Mouse (Mus musculus) neural tube, embryonic 14.5 days (tissue): Measurements from ENCODE around the gene Ccdc83. TPM values are rescaled to one million over a fixed set of nuclear protein-coding genes. Genes with fewer than 3 reads are reported as not detected.

ENCODE experiments used
- ATAC-seq: fragments of 200-750 bp; cut with Nextera tagmentation; 2 replicates; pipeline ENCODE4 v1.8.0; 2017; ENCODE audit warnings: low read depth, mild to moderate bottlenecking, moderate TSS enrichment, moderate library complexity
- H3K27ac ChIP-seq: fragments of 300-500 bp; sonication (generic); 2 replicates; pipeline ENCODE4 v1.5.1; 2014; ENCODE audit warnings: low read depth, mild to moderate bottlenecking, control low read depth, low read length, moderate library complexity, mixed read lengths
- H3K27me3 ChIP-seq: fragments of 300-500 bp; sonication (generic); 2 replicates; pipeline ENCODE4 v1.6.1; 2014; ENCODE audit warnings: low read length; ENCODE audit not compliant: control insufficient read depth, insufficient read depth
- H3K36me3 ChIP-seq: fragments of 300-500 bp; sonication (generic); 2 replicates; pipeline ENCODE4 v1.6.1; 2014; ENCODE audit warnings: low read length, mixed read lengths; ENCODE audit not compliant: control insufficient read depth, insufficient read depth
- H3K4me1 ChIP-seq: fragments of 300-500 bp; sonication (generic); 2 replicates; pipeline ENCODE4 v1.6.1; 2014; ENCODE audit warnings: low read length; ENCODE audit not compliant: control insufficient read depth, insufficient read depth
- H3K4me2 ChIP-seq: fragments of 300-500 bp; sonication (generic); 2 replicates; pipeline ENCODE4 v1.6.1; 2014; ENCODE audit warnings: mild to moderate bottlenecking, low read depth, low read length, control low read depth
- H3K4me3 ChIP-seq: fragments of 300-500 bp; sonication (generic); 2 replicates; pipeline ENCODE4 v1.5.1; 2014; ENCODE audit warnings: low read depth, low read length, control low read depth, mixed read lengths
- H3K9ac ChIP-seq: fragments of 300-500 bp; sonication (generic); replicated peaks from 2 replicates; pipeline ENCODE4 v1.6.1; 2014; ENCODE audit warnings: low read depth, mild to moderate bottlenecking, control low read depth, low read length, mixed read lengths
- H3K9me3 ChIP-seq: fragments of 300-500 bp; sonication (generic); 2 replicates; pipeline ENCODE4 v1.6.1; 2016; ENCODE audit warnings: low read length; ENCODE audit not compliant: control insufficient read depth
- WGBS: fragments of 180-500 bp; shearing (Covaris S2); extraction: QIAGEN DNeasy Blood & Tissue Kit; methylation state at CpG from one replicate; pipeline ENCODE4 v1.1.7; 2014; 5-methylcytosine and 5-hydroxymethylcytosine counted together
- polyA plus RNA-seq: library from polyadenylated mRNA; unstranded; fragments of >200 nt; fragmentation: Nextera tagmentation; extraction: Ambion mirVana; gene quantifications from 2 replicates; pipeline ENCODE4 v1.2.1, GENCODE M21; 2014

Gene Ccdc83
- polyA plus RNA-seq, 1 experiment from 2014 or later = not detected

DNA sequence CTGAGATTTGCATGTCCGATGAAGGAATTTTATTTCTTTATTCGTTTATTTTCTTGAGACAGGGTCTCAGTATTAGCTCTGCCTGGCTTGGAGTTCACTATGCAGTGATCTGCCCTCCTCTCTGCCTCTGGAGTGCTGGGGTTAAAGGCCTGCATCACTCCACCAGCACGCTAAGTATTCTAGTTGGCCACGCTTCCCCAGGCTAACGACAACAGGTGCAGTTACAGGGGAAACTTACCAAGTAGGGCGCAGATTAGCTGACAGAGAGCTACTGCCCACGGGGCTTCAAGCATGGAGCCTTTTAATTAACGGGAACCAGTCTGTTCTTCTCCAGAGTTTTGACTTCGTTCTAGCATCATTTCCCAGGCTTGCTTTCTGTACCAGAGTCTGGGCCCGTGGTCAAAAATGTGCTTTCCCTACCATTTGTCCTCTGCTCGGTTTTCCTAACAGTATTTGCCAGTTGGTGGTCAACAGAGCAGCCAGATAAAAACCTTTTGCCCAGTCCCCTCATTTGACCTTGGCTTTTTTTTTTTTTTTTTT is 9.1 kb upstream of the Ccdc83 start:
- H3K27ac ChIP-seq = no peak overlapping the region
- no peaks in the 10 kb centered on the region for H3K4me1 ChIP-seq
- no peaks in the 10 kb centered on the region for H3K27me3 ChIP-seq
- ATAC-seq = no peak
- WGBS = 67% methylated on average over 11 of the region's 11 CpGs
- no peak overlapping the region for H3K9ac ChIP-seq
- no peaks in the 10 kb centered on the region for H3K36me3 ChIP-seq
- H3K9me3 ChIP-seq = no peaks in the 10 kb centered on the region
- H3K4me2 ChIP-seq = no peak overlapping the region
- H3K4me3 ChIP-seq = no peak overlapping the region

DNA sequence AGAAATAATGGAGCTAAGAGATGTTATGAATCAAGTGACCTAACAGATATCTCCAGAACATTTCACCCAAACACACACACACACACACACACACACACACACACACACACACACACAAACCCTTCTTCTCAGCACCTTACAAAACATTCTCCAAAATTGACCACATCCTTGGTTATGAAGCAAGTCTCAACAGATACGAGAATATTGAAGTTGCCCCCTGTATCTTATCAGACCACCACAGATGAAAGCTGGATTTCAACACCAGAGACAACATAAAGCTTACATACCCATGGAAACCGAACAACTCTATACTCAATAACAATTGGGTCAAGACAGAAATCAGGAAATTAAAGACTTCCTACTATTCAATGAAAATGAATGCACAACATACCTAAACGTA is 4.6 kb upstream of the Ccdc83 start:
- H3K4me2 ChIP-seq = no peak overlapping the region
- ATAC-seq = no peak
- H3K27ac ChIP-seq = no peak overlapping the region
- no peak overlapping the region for H3K9ac ChIP-seq
- 88% methylated on average over 3 of the region's 3 CpGs for WGBS
- no peaks in the 10 kb centered on the region for H3K9me3 ChIP-seq
- no peaks in the 10 kb centered on the region for H3K36me3 ChIP-seq
- H3K4me3 ChIP-seq = no peak overlapping the region
- H3K4me1 ChIP-seq = no peaks in the 10 kb centered on the region
- H3K27me3 ChIP-seq = no peaks in the 10 kb centered on the region

DNA sequence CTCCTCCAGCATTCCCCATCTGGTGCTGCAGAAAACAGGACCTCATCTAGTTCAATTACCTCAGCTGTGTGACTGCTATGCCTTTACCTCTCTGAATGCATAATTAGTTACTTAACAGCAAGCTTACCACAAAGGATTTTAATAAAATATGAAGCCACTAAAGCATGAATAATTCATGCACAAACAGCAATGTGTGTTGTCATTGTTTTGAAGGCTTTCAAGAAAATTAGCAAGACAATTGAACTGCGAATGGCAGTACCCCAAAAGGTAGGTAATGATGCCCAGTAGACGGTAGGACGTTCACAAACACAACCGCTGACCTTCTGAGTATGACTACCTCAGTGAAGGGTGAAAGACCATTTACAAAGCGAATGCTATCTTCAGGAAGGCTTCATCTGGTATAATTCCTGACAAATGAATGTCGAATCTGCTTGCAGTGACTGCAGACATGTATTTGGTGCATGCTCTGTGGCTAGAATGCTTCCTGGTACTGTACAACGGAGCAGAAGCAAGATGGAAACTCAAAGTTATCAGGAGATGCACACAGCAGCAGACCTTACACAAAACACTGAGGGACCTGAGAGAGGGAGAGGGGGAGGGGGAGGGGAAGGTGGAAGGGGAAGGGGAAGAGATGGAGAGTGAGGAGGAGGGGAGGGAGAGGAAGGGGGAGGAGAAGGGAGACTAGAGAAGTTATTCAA is 3.5 kb downstream of the Ccdc83 start:
- Histone ChIP-seq H3K36me3 (no peaks in the 10 kb centered on the region), H3K27ac (peak overlapping the region; percentile 62), H3K9ac (no peak overlapping the region), H3K27me3 (no peaks in the 10 kb centered on the region), H3K4me2 (peak overlapping the region; percentile 21; the same call in 1 of the 2 replicates), H3K4me3 (no peak overlapping the region), H3K4me1 (no peaks in the 10 kb centered on the region), H3K9me3 (no peaks in the 10 kb centered on the region)
- peak; percentile 64 for ATAC-seq
- 20% methylated on average over 7 of the region's 7 CpGs for WGBS

DNA sequence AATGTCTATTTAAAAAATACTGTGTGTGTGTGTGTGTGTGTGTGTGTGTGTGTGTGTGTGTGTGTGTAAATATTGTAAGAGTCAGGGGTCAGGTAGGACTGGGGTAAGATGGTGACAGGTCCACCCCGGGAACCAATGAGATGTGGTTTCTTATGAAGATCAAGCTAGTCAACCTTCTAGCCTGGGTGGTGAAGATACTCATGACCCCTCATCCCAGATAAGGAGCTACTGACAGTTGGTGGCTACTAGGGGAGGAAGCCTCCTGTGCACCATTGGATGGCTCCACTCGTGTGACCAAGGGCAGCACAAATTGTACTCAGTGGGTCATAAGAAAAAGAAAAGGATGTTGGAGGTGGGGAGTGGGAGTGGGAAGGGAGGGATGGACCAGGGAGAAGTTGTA is 5.7 kb downstream of the Ccdc83 start:
- H3K4me2 ChIP-seq = no peak overlapping the region
- H3K36me3 ChIP-seq = no peaks in the 10 kb centered on the region
- no peaks in the 10 kb centered on the region for H3K27me3 ChIP-seq
- ATAC-seq = no peak
- no peak overlapping the region for H3K4me3 ChIP-seq
- WGBS = 86% methylated on average over 2 of the region's 2 CpGs
- H3K4me1 ChIP-seq = no peaks in the 10 kb centered on the region
- H3K9me3 ChIP-seq = no peaks in the 10 kb centered on the region
- H3K27ac ChIP-seq = no peak overlapping the region
- H3K9ac ChIP-seq = no peak overlapping the region

DNA sequence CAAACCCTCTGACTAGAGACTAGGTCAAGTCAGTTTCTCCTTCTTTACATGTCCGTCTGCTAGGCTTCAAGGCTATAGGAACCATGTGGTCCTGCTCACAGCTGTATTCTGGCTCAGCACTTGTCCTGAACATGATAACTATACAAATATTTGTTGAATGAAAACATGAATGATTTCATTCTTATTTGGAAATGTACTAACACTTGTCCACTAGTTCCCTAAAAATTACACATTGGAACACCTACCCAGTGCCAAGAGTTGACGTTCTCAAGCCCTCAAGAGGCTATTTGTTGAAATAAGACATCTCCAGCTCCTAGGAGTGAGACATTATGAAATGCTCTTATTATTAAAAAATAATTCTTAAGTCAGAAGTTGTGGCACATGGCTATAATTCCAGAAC is 6.9 kb downstream of the Ccdc83 start:
- Histone ChIP-seq H3K4me3 (no peak overlapping the region), H3K9ac (no peak overlapping the region), H3K4me1 (no peaks in the 10 kb centered on the region), H3K9me3 (no peaks in the 10 kb centered on the region), H3K27me3 (no peaks in the 10 kb centered on the region), H3K27ac (no peak overlapping the region), H3K4me2 (no peak overlapping the region), H3K36me3 (no peaks in the 10 kb centered on the region)
- 90% methylated on average over 2 of the region's 2 CpGs for WGBS
- no peak for ATAC-seq

DNA sequence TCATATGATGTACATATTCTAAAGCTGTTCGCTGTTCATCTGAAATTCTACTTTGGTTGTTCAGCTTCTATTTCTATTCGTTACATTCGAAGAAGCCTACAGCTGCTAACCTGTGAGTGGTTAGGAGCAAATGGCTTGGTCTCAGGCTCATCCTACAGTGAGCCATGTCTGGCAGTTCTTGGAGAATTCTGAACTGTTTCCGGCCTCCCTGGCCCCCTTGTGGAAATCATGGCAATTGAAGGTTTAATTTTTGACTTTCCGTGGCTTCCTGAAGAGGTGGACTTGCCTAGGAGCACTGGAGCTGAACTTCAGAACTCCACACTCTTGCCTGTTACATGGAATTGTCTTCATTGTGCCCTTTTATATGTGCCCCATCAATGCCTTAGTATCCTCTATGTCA is 12.6 kb downstream of the Ccdc83 start:
- Histone ChIP-seq H3K4me1 (no peaks in the 10 kb centered on the region), H3K4me2 (no peak overlapping the region), H3K9ac (no peak overlapping the region), H3K4me3 (no peak overlapping the region), H3K27ac (no peak overlapping the region), H3K27me3 (no peaks in the 10 kb centered on the region), H3K36me3 (no peaks in the 10 kb centered on the region), H3K9me3 (no peaks in the 10 kb centered on the region)
- no peak for ATAC-seq
- 76% methylated on average over 5 of the region's 5 CpGs for WGBS

DNA sequence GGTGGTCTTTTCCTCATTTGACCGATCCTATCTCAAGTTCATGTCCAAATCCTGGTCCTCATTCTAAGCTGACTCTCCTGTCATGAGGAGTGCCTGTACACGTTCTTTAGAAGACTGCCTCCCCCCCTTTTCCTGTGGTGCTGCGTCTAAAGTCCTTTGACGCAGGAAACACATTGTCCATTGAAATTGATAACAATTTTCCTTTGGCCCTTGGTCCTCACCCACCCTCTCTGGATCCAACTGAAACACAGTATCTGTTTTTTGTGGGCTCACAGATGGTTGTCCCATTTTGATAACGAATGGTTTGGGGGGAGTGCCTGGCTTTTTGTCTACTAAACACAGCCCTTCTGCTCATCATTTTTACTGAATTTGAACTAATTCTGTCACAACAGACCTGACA is 21.9 kb downstream of the Ccdc83 start:
- Histone ChIP-seq H3K36me3 (no peaks in the 10 kb centered on the region), H3K27ac (no peak overlapping the region), H3K4me3 (no peak overlapping the region), H3K9ac (no peak overlapping the region), H3K27me3 (no peaks in the 10 kb centered on the region), H3K4me1 (no peaks in the 10 kb centered on the region), H3K4me2 (no peak overlapping the region), H3K9me3 (no peaks in the 10 kb centered on the region)
- ATAC-seq = no peak
- WGBS = 78% methylated on average over 5 of the region's 5 CpGs

DNA sequence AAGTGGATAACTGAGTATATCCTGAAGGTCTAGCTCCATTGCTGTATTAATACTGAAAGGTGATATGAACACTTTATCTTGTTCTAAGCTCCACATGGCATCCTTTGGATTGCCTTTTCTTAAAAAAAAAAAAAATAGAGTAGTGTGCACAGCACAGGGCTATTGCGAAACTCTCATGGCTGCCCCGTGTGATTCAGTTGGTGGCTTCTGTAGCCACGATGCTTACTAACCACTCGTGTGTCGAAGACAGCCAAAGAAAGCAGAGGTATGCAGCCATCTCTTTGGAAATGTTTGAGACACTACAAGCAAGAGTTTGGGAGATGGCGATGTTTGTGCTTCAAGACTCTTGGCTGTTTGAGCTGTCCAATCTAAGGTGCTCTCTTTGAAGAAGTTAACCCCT is 22.4 kb downstream of the Ccdc83 start:
- H3K4me2 ChIP-seq = no peak overlapping the region
- H3K4me3 ChIP-seq = no peak overlapping the region
- H3K27me3 ChIP-seq = no peaks in the 10 kb centered on the region
- ATAC-seq = no peak
- H3K27ac ChIP-seq = no peak overlapping the region
- WGBS = 90% methylated on average over 6 of the region's 6 CpGs
- no peak overlapping the region for H3K9ac ChIP-seq
- H3K4me1 ChIP-seq = no peaks in the 10 kb centered on the region
- no peaks in the 10 kb centered on the region for H3K36me3 ChIP-seq
- no peaks in the 10 kb centered on the region for H3K9me3 ChIP-seq

DNA sequence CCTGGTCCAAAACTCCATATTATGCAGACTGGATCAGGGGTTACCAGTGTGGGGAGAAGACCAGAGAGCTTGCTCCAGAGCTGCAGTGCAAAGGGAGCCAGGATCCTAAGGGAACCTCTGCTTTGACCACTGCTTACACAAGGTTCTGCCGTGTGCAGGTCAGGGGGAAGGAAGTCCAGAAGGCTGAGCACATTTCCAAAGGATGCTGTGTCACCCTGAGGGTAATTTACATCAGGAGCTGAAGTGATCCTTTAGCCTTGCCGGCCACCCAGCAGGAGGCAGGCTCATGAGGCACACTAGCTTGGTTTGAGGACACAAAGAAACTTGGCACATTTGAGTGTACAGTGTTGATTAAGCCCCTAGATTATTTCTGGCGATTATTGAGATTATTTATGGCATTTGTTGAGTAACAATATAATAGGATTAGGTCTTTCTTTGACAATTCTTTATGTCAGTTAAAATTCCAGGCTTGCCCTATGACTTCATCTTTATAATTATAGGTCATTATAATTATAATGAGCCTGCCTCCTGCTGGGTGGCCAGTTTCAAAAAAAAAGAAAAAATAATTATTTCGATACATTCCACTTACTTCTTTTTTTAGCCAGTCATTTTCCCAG is 29.2 kb downstream of the Ccdc83 start:
- H3K4me2 ChIP-seq = no peak overlapping the region
- 46% methylated on average over 4 of the region's 4 CpGs for WGBS
- H3K27ac ChIP-seq = no peak overlapping the region
- ATAC-seq = no peak
- H3K27me3 ChIP-seq = no peaks in the 10 kb centered on the region
- no peaks in the 10 kb centered on the region for H3K36me3 ChIP-seq
- H3K9ac ChIP-seq = no peak overlapping the region
- H3K4me1 ChIP-seq = no peaks in the 10 kb centered on the region
- H3K9me3 ChIP-seq = no peaks in the 10 kb centered on the region
- no peak overlapping the region for H3K4me3 ChIP-seq
